Mouse (Mus musculus) Patski (cell line): ENCODE data around the gene Mapk1ip1. TPM values are rescaled to one million over a fixed set of nuclear protein-coding genes. Genes with fewer than 3 reads are reported as not detected.
A peak's percentile ranks its signal among the peaks of the same experiment; 100 is the strongest.

Experiments
- ATAC-seq: fragments of 100-300 bp; one replicate; pipeline ENCODE4 v1.8.0; 2021
- CTCF ChIA-PET: fragments of 350-600 bp; sonication (Branson Sonifier 250); formaldehyde crosslinking; loops from one replicate; lab custom pipeline; 2022; ENCODE audit warnings: inconsistent platforms; lab: Charles Lee
- POLR2A ChIA-PET: fragments of 350-600 bp; sonication (Branson Sonifier 250); formaldehyde crosslinking; loops from one replicate; lab custom pipeline; 2022; ENCODE audit warnings: antibody characterized with exemption, inconsistent platforms; lab: Charles Lee
- DNase-seq: peaks from one replicate; pipeline ENCODE4 v3.0.0-alpha.2; 2011; ENCODE audit warnings: low read depth, low spot score
- H3K27me3 ChIP-seq: fragments of 371-371 bp; one replicate; pipeline ENCODE4 v1.5.1; 2021
- CTCF ChIP-seq: fragments of 100-300 bp; IDR thresholded peaks from one replicate; pipeline ENCODE4 v1.5.1; 2021
- in situ Hi-C: fragments of 300-500 bp; cut with MboI; formaldehyde crosslinking; loops from 3 replicates; pipeline ENCODE4 v1.11.1; 2018; ENCODE audit warnings: low pct_unique_long_range_greater_than_20kb, mixed read lengths
- polyA plus RNA-seq: library from polyadenylated mRNA; unstranded; gene quantifications from one replicate; pipeline ENCODE4 v1.2.3, GENCODE M21; 2021

The Mapk1ip1 gene
- polyA plus RNA-seq: 18.3 TPM

DNA sequence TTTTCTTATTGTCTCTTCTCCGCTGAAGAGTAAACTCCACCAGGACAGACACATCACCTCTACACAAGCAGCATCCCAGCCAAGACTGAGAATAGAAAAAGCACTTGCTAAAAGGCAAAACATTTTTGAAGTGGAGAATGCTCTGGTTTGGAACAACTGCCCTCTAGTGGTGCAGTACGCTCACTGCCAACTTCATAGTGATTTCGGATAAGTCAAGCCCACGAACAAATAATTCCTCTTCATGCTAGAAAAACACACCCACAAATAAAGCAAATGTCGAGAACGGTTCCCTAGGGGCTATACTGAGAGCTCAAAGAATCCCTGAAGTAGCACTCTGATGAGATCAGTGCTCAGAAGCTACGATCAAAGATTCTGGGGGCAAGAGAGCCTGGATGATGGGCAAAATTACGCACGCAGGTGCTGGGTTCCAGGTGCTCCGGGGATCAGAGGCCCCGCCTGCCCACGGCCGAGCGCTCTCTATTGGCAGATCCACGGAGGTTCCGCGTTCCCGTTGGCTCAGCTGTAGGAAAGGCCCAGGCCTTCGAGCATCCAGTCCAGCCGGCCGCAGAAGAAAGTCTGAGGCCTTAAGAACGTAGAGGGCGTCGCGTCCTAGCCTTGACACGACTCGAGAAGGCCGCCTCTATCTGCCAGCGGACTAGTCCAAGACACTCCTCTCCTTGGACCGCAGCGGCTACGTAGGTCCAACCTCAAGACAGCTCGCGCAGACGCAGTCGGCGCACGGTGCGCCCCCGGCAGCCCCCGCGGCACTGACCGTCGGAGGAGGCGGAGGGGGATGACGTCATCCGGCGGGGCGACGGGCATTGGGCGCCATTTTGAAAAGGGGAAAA is at the start of gene Mapk1ip1, which contains the start of gene Ppp2r2d:
Gene Mapk1ip1 (minus strand): TSS at position 730 of the 848 bp plus-strand sequence.
Gene Ppp2r2d (plus strand): TSS at position 536 of the 848 bp plus-strand sequence.
- TF ChIP-seq CTCF: peak; percentile 91
- CTCF ChIA-PET: interaction anchor here (0.7 to 6.5 kb wide), 7 partner anchors 10 to 77 kb away, joined by 3 to 74 read pairs (median 4); no protein-coding TSS in a partner anchor
- in situ Hi-C loops: loop anchor here (25.0 kb wide), 1 partner anchor 367 kb away; the partner anchor contains the start of genes Lrrc27 and Stk32c

DNA sequence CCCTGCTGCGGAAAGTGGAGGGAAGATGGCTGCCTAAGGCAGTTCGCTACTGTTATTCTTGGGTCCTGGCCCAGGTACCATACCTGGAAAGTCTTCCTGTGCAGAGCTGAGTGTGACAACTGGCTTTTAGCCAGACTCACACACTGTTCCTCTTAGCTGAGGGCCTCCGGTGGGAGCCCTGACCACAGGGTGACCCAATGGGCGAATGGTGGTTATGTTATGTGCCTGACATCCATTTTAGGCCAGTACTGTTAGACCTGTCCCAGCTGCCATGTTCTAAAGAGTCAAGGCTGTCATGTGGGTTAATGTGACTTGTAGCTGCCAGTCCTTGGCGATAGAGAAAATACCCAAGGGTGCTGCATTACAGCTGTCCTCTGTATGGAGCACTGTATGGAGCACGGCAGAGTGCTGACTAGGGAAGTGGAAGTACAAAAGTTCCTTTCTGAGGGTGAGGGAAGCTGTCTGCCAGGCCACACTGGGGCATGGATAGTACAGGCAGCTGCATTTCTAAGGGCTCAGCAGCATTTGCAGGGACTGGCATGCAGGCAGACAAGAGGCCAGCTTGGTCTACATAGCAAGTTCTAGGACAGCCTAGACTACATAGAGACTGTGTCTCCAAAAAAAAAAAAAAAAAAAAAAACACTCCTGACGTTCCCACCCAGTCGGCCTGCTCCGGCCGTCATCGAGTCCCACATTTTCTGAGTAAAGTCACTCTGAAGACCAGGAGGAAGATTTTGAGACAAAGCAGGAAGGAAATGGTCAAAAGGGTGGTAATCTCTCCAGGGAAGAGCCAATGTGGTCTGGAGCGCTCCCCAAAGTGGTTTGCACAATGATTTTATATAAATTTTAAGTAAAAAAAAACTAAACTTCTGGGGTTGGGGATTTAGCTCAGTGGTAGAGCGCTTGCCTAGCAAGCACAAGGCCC is 39.6 kb upstream of the Mapk1ip1 start:
- TF ChIP-seq CTCF: no peak
- no peak for DNase-seq
- ChIA-PET CTCF (interaction anchor here (1.2 to 1.9 kb wide), 3 partner anchors 12 to 45 kb away, joined by 3 to 4 read pairs (median 3); no protein-coding TSS in a partner anchor), POLR2A (no interaction called here)
- in situ Hi-C loops: no loop called here
- H3K27me3 ChIP-seq: no peaks in the 10 kb centered on the region
- ATAC-seq: no peak

More for the DNA sequence above, at the start of gene Mapk1ip1, which contains the start of gene Ppp2r2d:
- peak; percentile 68 for DNase-seq
- H3K27me3 ChIP-seq: no peaks in the 10 kb centered on the region
- POLR2A ChIA-PET: interaction anchor here (1.4 to 1.5 kb wide), 2 partner anchors 10 to 62 kb away, joined by 3 to 4 read pairs; no protein-coding TSS in a partner anchor
- peak; percentile 84 for ATAC-seq

DNA sequence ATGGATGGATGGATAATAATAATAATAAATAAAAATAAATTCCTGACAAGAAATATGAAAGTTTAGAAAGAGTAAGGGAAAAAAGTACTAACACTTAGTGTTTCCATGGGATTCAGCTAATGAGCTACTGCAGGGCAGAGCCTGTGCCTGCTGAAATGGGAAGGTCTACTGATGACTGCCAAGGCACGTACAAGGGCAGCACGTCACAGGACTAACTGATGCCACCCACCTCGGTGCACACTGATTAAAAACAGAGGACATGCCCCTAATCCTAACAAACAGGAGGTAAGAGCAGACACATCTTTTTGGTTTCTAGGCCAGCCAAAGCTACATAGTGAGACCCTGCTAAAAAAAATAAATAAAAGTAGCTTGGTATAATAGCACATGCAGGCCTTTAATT is 37.7 kb upstream of the Mapk1ip1 start:
- ChIA-PET POLR2A (no interaction called here), CTCF (interaction anchor here (1.3 kb wide), 1 partner anchor 40 kb away, joined by 3 read pairs; no protein-coding TSS in a partner anchor)
- no peak for TF ChIP-seq CTCF
- in situ Hi-C loops: no loop called here
- ATAC-seq (no peak), DNase-seq (no peak)
- no peaks in the 10 kb centered on the region for H3K27me3 ChIP-seq

DNA sequence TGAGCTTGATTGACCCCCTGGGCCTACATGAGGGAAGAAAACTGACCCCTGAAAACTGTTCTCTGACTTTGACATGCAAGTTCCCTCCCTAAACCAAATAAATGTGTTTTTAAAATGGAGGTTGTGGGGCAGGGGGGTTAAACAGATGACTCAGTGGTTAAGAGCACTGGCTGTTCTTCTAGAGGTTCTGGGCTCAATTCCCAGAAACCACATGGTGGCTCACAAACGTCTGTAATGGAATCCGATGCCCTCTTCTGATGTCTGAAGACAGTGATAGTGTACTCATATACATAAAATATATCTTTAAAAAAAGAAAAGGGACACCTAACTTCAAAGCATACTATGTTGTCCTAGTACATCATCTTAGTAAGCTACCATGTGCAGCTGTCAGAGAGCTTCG is 29.0 kb upstream of the Mapk1ip1 start:
- POLR2A ChIA-PET: no interaction called here
- no peak for TF ChIP-seq CTCF
- in situ Hi-C loops: no loop called here
- no peak for DNase-seq
- CTCF ChIA-PET: interaction anchor here (0.9 to 2.5 kb wide), 4 partner anchors 11 to 27 kb away, joined by 3 to 6 read pairs (median 4); no protein-coding TSS in a partner anchor
- no peak for ATAC-seq
- H3K27me3 ChIP-seq: no peaks in the 10 kb centered on the region

DNA sequence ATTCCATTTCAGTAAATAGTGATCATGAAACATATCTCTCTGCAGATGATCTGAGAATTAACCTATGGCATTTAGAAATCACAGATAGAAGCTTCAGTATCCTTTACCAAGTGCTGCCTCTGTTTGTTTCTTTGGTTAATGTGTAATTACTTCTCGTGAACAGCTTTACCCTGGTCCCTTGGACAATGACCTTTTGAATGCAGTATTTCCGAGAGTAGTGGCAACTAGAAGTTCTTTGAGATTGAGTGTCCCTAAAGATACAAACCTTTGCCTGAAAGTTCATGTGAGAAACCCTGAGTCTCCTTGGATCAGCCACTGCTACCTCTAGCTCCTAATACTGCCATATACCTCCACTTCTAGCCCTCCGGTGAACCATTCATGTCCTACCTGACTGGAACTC is 26.9 kb upstream of the Mapk1ip1 start:
- ChIA-PET CTCF (interaction anchor here (1.4 to 2.0 kb wide), 4 partner anchors 8 to 18 kb away, joined by 3 to 5 read pairs (median 4); no protein-coding TSS in a partner anchor), POLR2A (no interaction called here)
- no peak for ATAC-seq
- in situ Hi-C loops: no loop called here
- no peak for DNase-seq
- no peaks in the 10 kb centered on the region for H3K27me3 ChIP-seq
- no peak for TF ChIP-seq CTCF

DNA sequence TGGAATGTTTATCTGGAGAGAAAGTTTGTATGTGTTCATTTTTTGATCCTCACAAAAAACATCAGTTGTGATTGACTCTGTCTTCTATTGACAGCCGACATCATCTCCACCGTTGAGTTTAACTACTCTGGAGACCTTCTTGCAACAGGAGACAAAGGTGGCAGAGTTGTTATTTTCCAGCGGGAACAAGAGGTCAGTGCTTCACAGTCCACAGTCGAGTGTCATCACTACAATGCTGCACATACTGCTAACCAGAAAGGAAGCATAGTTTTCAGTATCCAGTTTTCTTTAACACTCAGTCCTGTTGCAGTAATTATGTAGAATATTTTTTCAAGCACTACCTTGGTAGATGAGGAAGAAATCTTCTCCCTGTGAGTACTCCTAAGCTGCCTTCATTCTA is 22.2 kb upstream of the Mapk1ip1 start:
- in situ Hi-C loops: no loop called here
- no peaks in the 10 kb centered on the region for H3K27me3 ChIP-seq
- CTCF ChIA-PET: no interaction called here
- no peak for TF ChIP-seq CTCF
- no peak for DNase-seq
- POLR2A ChIA-PET: no interaction called here
- ATAC-seq: no peak

DNA sequence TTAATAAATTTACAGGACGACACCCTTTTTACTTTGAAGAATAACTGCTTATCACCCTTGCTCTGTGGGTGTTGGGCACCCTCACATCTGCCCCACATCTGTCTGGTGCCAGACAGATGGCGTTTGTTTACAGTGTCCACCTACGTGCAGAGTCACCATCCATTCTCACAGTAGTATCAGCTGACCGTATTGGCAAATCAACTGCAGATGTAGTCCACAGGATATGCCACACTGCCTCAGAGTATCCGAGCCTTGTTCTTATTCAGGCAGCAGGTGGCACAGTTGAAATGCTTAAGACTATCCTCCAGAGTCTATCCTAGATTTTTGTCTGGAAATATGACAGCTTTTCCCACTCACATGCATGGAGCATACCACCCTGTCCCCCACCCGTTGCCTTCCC is 21.2 kb upstream of the Mapk1ip1 start:
- no peak for TF ChIP-seq CTCF
- ATAC-seq: no peak
- no peaks in the 10 kb centered on the region for H3K27me3 ChIP-seq
- POLR2A ChIA-PET: no interaction called here
- in situ Hi-C loops: no loop called here
- CTCF ChIA-PET: interaction anchor here (1.1 kb wide), 1 partner anchor 10 kb away, joined by 3 read pairs; no protein-coding TSS in a partner anchor
- no peak for DNase-seq

DNA sequence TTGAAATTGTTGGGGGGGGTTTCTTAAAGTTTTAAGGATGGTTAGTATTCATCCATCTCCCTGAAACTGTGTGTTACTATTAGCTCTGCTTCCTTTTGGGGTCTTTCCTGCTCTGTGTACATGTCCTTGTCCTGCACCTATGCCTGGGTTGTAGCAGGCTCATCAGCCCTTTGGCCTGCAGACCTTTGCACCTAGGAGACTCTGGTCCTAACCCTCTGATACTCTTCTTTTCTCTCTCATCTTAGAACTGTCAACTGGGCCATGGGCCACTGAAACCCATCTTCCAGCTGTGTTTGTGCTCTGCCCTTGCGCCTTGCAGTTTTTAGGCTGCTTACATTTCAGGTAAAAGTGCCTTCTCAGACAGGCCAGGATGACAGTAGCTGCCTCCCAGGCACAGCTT is 18.7 kb upstream of the Mapk1ip1 start:
- ChIA-PET CTCF (interaction anchor here (1.2 kb wide), 1 partner anchor 8 kb away, joined by 3 read pairs; no protein-coding TSS in a partner anchor), POLR2A (interaction anchor here (0.6 kb wide), 1 partner anchor 545 kb away, joined by 3 read pairs; no protein-coding TSS in a partner anchor)
- ATAC-seq (no peak), DNase-seq (no peak)
- no peak for TF ChIP-seq CTCF
- H3K27me3 ChIP-seq: no peaks in the 10 kb centered on the region
- in situ Hi-C loops: no loop called here

DNA sequence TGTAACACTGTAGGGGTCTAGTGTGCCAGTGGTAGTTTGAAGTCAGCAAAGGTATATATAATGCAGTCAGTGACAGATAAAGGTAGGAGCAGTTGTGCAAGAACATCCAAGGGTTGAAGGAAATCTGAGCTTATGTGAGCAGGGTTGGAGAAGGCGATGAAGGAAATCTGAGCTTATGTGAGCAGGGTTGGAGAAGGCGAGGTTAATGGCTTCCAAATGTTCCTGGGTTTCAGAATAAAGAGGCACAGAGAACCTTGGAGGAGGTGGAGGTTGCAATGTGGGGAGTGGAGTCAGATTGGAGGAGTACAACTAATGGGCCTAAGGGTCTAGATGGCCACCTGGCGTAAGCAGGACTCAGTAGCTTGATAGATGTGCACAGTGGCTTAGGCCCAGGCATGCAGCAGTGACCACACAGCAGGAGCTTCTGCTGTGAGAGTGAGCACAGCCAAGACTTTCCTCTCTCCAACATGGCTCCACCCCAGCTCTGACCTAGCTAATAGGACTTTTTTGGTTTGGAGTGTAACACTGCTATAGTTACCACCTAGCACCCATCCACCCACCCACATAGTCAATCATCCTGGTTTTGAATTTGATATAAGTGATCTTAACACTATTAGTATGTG is 18.0 kb upstream of the Mapk1ip1 start:
- ATAC-seq (no peak), DNase-seq (no peak)
- in situ Hi-C loops: no loop called here
- no peaks in the 10 kb centered on the region for H3K27me3 ChIP-seq
- no peak for TF ChIP-seq CTCF
- CTCF ChIA-PET: interaction anchor here (1.2 to 1.5 kb wide), 2 partner anchors 9 to 11 kb away, joined by 3 read pairs; no protein-coding TSS in a partner anchor
- POLR2A ChIA-PET: no interaction called here
